Mouse (Mus musculus): ENCODE results near the gene Pigv.

GRCm38 (mm10) chr4:133672845-133673647 lies 599 bp upstream of the Pigv start:
- TF ChIP-seq POLR2A (IDR thresholded peaks at IDR 0.05; ENCODE audit: insufficient read depth, low read depth, low read length) (no peak), CTCF (IDR thresholded peaks at IDR 0.05; ENCODE audit: insufficient read depth, low read depth, low read length) (no peak)
